Mouse (Mus musculus) cerebellum, postnatal 10 days (tissue): ENCODE measurements at regions not wholly inside any gene's neighbourhood (a gene's known extent, or its start where the extent isn't known, plus 50 kb on each side); places are given as distances from the start of the nearest gene placed in this dataset.
A peak's percentile ranks its signal among the peaks of the same experiment; 100 is the strongest.

Experiments used
- DNase-seq, 2 experiments: peaks; one replicate each; pipeline ENCODE4 v3.0.0; 2021; ENCODE audit warnings: mixed read lengths in 2 of 2

DNA sequence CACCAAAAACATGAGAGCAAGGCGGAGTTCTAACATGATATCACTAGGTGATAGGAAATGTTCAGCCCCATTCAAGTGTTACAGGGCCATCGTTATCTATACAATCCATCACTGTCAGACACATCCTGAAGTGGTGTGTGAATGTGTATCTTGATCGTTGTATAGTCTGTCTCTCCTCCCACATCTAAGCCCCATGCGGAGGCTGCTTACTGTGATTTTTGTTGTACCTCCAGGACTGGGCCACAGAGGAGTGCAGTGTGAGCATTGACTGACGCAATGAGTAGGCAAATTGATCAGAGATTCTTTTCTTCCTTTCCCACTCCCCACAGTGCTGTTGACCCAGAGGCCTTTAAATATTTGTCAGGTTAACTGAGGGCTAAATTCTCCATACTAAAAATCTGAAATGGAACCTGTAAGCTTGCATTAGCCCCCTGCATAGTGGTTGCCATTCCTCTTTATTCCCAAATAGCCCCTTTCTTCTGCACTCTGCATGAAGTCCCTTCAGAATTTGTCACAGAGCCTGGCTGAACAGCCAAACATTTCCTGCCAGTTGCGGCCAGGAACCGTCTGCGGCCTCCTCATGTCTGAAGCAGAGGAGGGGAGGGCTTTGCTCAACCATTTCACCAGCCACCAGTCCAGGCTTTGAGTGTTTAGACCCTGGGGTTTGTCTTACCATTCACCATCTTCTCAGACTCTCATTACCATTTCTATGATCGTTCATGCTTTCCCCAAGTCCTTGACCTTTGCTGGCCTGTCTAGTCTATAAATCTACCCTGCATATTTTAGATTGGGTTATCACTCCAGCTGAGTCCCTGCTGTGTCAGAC is 119.3 kb downstream of the Ttc8 start:
- peak; percentile 40 to 51 for DNase-seq

DNA sequence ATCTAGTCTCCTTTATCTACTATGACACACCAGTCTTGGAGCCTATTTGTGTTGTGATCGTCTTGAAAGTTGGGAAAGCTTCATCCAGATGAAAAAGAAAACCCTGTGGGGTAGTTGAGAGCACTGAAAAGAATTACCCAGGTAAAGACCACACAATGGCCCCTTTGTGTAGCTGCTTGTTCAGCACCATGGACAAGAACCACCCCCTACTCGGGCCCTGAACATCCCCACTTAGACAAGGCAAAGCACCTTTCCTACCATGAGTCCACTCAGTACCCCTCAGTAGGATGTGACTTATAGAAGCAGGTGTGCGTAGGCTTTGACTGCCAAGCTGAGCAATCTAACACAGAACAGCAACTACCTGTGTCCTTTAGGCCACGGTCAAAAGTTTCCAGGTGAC is 121.2 kb downstream of the Ttc8 start:
- no peak for DNase-seq

GRCm38 (mm10) chr12:99042918-99043862 is 122.8 kb downstream of the Ttc8 start:
- no peak for DNase-seq

DNA sequence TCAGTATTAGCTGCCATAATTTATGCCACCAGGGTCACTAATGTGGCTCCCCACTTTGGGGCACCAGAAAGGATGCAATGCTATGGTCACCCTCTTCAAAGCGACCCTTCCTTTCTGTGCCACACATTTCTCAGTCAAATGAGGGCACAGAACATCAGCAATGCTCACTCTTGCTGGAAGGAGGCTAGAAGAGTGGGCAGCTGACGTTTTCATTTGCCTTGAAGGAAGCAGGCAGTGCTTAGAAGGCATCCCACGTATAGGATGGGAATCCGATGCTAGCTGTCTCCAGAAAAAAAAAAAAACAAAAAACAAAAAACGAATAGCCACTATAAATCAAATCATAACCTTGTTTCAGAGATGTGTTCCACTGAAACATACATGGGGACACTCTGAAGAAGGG is 124.1 kb downstream of the Ttc8 start:
- no peak for DNase-seq

- no peak for DNase-seq
Observed at GRCm38 (mm10) chr12:99050426-99050825, 130.1 kb downstream of the Ttc8 start.

DNA sequence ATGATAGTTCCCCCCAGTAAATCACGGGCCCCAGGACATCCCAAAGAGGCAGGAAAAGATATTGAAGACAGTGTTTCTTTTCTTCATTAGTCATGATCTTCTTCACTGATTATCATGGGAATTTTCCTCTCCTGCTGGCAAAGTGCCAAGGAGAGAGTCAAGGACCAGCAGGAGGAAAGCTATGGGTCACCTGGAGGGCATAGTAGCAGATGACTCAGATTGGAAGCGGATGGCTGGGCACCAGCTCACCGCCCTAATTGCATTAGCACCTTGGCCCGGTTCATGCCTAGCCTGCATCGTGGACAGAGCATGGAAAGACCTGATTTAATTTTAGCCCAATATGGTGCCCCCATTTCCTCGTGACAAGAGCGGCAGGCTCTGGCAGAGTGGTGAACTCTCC is 132.2 kb downstream of the Ttc8 start:
- peak; percentile 85 for DNase-seq

DNA sequence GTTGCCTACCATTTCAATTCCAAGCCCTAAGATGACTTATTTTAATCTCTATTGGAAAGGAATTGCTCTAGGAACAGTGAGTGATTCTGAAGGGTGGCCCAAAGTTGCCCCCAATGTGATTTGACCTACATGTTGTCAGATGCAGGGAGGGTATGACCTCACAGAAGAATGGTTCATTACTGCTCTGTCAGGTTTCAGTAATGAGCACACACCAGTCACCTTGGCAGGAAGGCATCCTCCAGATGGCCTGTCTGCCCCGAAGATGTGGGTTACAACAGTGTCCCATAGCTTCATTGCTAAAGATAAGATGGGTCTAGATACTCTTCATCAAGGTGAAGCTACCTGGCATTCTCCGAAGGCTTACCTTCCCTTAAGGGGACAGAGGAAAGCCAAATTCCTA is 137.1 kb downstream of the Ttc8 start:
- DNase-seq, result peak; percentile 47 to 52

- DNase-seq, result no peak
Observed at GRCm38 (mm10) chr12:99058916-99059315, 138.5 kb downstream of the Ttc8 start.

DNA sequence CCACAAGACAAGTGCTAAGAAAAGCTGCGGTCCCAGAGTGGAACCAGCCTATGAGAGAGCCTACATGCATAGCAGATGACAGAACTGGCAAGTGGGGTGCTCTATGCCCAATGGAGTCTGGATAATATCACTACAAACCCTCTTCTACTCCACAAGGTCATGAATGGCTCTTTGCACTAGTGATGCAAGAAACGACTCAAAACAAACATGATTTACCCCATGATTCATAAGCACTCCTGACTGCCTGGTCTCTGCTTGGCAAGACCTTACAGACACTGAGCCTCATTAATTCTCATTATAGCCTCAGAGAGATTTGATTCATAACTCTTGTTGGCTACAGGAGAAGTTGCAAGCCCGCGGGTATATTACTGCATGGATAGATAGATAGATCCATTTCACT is 139.1 kb downstream of the Ttc8 start:
- DNase-seq, result no peak

GRCm38 (mm10) chr12:99060702-99061101 is 140.3 kb downstream of the Ttc8 start:
- DNase-seq, result no peak

GRCm38 (mm10) chr12:99063441-99063840 is 143.1 kb downstream of the Ttc8 start:
- DNase-seq, result peak in 1 of 2 experiments; percentile 42

DNA sequence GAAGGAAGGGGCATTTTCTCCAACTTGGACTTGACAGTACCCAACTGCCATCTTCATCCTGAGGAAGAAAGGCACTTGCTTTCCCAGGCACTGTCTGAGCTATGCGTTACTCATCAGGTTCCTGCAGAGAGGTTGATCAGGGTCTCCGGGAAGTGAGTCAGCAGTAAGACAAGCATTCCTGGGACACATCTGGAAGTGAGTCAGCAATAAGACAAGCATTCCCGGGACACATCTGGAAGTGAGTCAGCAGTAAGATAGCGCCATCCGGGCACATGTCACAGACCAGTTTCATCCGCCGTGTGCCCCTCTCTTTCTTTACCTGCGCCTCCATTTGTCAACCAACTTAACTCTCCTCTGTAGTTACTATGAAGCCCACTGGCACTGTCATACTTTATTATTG is 143.5 kb downstream of the Ttc8 start:
- DNase-seq, result no peak

DNA sequence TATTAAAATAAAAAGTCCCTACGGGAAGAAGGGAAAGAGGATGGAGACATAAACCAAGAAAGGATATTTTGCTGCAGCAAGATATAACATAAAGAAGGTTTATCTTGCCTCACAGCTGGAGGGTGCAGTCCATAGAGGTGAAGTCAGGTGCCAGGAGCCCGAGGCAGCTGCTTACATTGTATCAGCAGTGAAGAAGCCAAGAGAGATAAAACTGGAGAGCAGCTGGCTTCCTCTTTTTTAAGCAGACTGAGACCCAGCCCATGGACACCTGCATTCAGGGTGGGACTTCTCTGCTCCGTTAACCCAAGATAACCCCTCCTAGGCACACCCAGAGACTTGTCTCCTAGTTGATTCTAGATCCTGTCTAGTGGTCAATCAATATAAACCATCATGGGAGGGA is 147.6 kb downstream of the Ttc8 start:
- no peak for DNase-seq

DNA sequence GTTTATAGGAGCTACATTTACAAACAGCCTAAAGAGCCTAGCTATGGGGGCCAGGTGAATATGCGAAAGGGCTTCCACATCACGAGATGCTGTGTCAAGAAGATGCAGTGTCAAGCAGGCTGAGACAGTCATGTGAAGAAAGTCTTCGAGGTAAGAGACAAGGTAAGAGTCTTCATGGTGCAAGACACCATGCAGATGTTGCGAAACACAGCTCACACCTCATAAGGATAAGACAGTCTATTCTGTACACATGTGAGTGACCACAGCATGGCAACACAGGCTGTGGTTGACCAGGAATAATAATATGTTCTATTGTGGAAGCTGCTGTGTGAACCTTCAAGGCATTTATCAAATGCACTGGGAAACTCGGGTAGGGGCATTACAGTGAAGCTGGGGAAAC is 153.4 kb downstream of the Ttc8 start:
- no peak for DNase-seq

GRCm38 (mm10) chr12:99077366-99077765 is 157.0 kb downstream of the Ttc8 start:
- peak in 1 of 2 experiments; percentile 54 for DNase-seq

- no peak for DNase-seq
Observed at GRCm38 (mm10) chr12:99079873-99080272, 159.5 kb downstream of the Ttc8 start.

DNA sequence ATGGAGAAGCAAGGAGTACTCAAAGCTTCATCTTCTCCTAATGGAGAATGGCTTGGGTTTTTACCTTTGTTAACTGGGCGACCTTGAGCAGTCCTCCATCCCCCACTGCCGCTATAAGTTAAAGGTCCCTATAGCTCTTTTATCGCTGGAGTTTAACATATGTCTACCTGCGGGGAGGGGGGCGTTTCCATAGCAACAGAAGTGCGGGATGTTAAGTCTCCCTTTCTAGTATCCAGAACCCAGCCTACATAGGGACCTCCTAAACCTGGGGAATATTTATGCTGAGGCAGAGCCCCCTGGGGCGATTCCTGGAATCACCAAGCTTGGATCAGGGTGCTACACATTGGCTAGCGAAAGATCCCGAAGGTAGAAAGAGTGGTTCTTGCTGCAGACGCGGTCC is 163.2 kb downstream of the Ttc8 start:
- DNase-seq, result peak in 1 of 2 experiments; percentile 30

GRCm38 (mm10) chr12:99084144-99084543 is 163.8 kb downstream of the Ttc8 start:
- peak; percentile 93 for DNase-seq

GRCm38 (mm10) chr12:99087286-99087685 is 166.9 kb downstream of the Ttc8 start:
- DNase-seq, result peak; percentile 55 to 62

- DNase-seq, result no peak
Observed at GRCm38 (mm10) chr12:99091770-99092169, 171.4 kb downstream of the Ttc8 start.

GRCm38 (mm10) chr12:99093151-99093550 is 172.8 kb downstream of the Ttc8 start:
- DNase-seq, result no peak

DNA sequence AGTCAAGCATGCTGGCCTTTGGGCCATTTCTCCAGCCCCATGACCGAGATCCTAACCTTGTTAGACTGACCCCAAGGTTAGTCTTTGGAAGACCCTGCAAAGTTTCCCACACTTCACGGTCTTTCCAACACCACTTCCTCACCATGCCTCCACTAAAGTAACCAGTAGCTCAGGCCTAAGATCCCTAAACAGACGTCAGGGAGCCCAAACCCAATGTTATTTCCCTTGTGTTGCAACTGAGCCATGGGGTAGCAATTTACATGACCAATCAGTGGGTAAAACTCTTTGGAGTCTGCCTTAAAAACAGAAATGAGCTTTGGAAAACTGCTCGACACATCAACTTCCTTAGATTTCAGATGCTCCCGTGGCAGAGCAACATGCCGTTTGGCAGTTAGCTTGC is 173.6 kb downstream of the Ttc8 start:
- no peak for DNase-seq

GRCm38 (mm10) chr12:99096930-99097617 is 176.7 kb downstream of the Ttc8 start:
- peak; percentile 94 to 96 for DNase-seq
